Comparison of ENCODE assay signal across 20 mouse cellular contexts in genomic region chr4:151694531-151694930, GRCm38 (mm10).
DNase-seq lines count a peak whose midpoint lies in the region; ATAC-seq lines count a peak whose summit lies in the region.
"Had no signal": no experiment of that assay in that cellular context is flagged by ENCODE, and none has a peak within 500 bp of the region (broad histone marks: within the 10 kb centered on the region; RNA-seq: fewer than 3 reads in every experiment).

No protein-coding gene starts in this region.

- no peaks in the 10 kb centered on the region for H3K9me3 ChIP-seq in forebrain, embryonic 12.5 days
- no peaks in the 10 kb centered on the region for H3K9me3 ChIP-seq in forebrain, embryonic 11.5 days (ENCODE audit: control insufficient read depth, low read length)
- no peaks in the 10 kb centered on the region; the same call in 1 of the 2 replicates for H3K9me3 ChIP-seq in neural tube, embryonic 11.5 days (ENCODE audit: control insufficient read depth, low read length)
- H3K9me3 ChIP-seq in hindbrain, embryonic 16.5 days (ENCODE audit: control insufficient read depth, low read length), result no peaks in the 10 kb centered on the region
- H3K9me3 ChIP-seq: heart, embryonic 10.5 days; limb, embryonic 13.5 days; lung, embryonic 15.5 days; midbrain, embryonic 12.5 days had no signal

- no peak overlapping the region for H3K4me2 ChIP-seq in forebrain, embryonic 12.5 days
- H3K4me2 ChIP-seq in forebrain, embryonic 11.5 days (ENCODE audit: low read depth, low read length, severe bottlenecking), result no peak overlapping the region
- H3K4me2 ChIP-seq in neural tube, embryonic 11.5 days (ENCODE audit: low read depth), result no peak overlapping the region
- H3K4me2 ChIP-seq in hindbrain, embryonic 16.5 days (ENCODE audit: low read length), result no peak overlapping the region
- H3K4me2 ChIP-seq: limb, embryonic 13.5 days; lung, embryonic 15.5 days; midbrain, embryonic 12.5 days had no signal

- no peak overlapping the region for H3K4me3 ChIP-seq in forebrain, embryonic 12.5 days (replicated peaks)
- H3K4me3 ChIP-seq in forebrain, embryonic 11.5 days (ENCODE audit: low read depth, low read length), result no peak overlapping the region
- H3K4me3 ChIP-seq in neural tube, embryonic 11.5 days (ENCODE audit: low read depth, low read length), result no peak overlapping the region
- no peak overlapping the region for H3K4me3 ChIP-seq in hindbrain, embryonic 16.5 days (ENCODE audit: low read length)
- H3K4me3 ChIP-seq: heart, embryonic 10.5 days; limb, embryonic 13.5 days; lung, embryonic 15.5 days; midbrain, embryonic 12.5 days had no signal

- H3K9ac ChIP-seq in forebrain, embryonic 12.5 days, result no peak overlapping the region
- H3K9ac ChIP-seq in forebrain, embryonic 11.5 days (ENCODE audit: low read length), result no peak overlapping the region
- no peak overlapping the region for H3K9ac ChIP-seq in neural tube, embryonic 11.5 days (ENCODE audit: low read length)
- H3K9ac ChIP-seq in hindbrain, embryonic 16.5 days (ENCODE audit: low read depth, low read length), result no peak overlapping the region
- H3K9ac ChIP-seq: limb, embryonic 13.5 days; liver, embryonic 14.5 days; lung, embryonic 15.5 days; midbrain, embryonic 12.5 days had no signal

- H3K27ac ChIP-seq in forebrain, embryonic 12.5 days, result 0 out of 2 replicates have a peak overlapping the region, but pooled peaks have one; percentile 9
- no peak overlapping the region for H3K27ac ChIP-seq in forebrain, embryonic 11.5 days (ENCODE audit: low read depth, low read length)
- H3K27ac ChIP-seq in neural tube, embryonic 11.5 days (ENCODE audit: low read depth, low read length), result peak overlapping the region; percentile 27; the same call in 1 of the 2 replicates
- 0 out of 2 replicates have a peak overlapping the region, but pooled peaks have one; percentile 42 for H3K27ac ChIP-seq in hindbrain, embryonic 16.5 days (ENCODE audit: low read depth, low read length)
- H3K27ac ChIP-seq: heart, embryonic 10.5 days; kidney, postnatal 0 days; limb, embryonic 13.5 days; liver, embryonic 14.5 days; lung, embryonic 15.5 days; macrophage; midbrain, embryonic 12.5 days had no signal

- H3K4me1 ChIP-seq in forebrain, embryonic 12.5 days, result peaks cover 26% of the 10 kb centered on the region
- H3K4me1 ChIP-seq in forebrain, embryonic 11.5 days (replicated peaks; ENCODE audit: control insufficient read depth, insufficient read depth, low read length), result peaks cover 9% of the 10 kb centered on the region; the same call in 1 of the 2 replicates
- H3K4me1 ChIP-seq in neural tube, embryonic 11.5 days (ENCODE audit: control insufficient read depth, insufficient read depth, low read length), result peaks cover 10% of the 10 kb centered on the region
- H3K4me1 ChIP-seq in hindbrain, embryonic 16.5 days (ENCODE audit: control insufficient read depth, insufficient read depth, low read depth, low read length), result peaks cover 14% of the 10 kb centered on the region
- H3K4me1 ChIP-seq: heart, embryonic 10.5 days; lung, embryonic 15.5 days had no signal

- 24% methylated on average over 7 of the region's 7 CpGs for WGBS in forebrain, embryonic 12.5 days
- WGBS in forebrain, embryonic 11.5 days, result 46% methylated on average over 7 of the region's 7 CpGs
- 73% methylated on average over 7 of the region's 7 CpGs for WGBS in neural tube, embryonic 11.5 days
- 25% methylated on average over 7 of the region's 7 CpGs for WGBS in hindbrain, embryonic 16.5 days

- no peak for DNase-seq in forebrain, embryonic 11.5 days (ENCODE audit: low spot score)
- DNase-seq in neural tube, embryonic 11.5 days (ENCODE audit: low spot score), result no peak
- DNase-seq in neural tube, embryonic 10.5 days (ENCODE audit: extremely low spot score, low spot score), result no peak
- DNase-seq in heart, adult 11 months, result no peak
- DNase-seq in testis, postnatal 14 days (ENCODE audit: low spot score), result no peak
- DNase-seq in cerebellum, adult 9-11 months, result no peak
- DNase-seq: adrenal gland, postnatal 36 days; embryo, embryonic 11 days; heart, postnatal 10 days; kidney, adult 18-20 months; right cerebral cortex, postnatal 25 days had no signal

- 0 out of 2 replicates have a peak, but pooled peaks cover 3% of the 10 kb centered on the region for H3K27me3 ChIP-seq in forebrain, embryonic 12.5 days
- H3K27me3 ChIP-seq in forebrain, embryonic 11.5 days (ENCODE audit: control insufficient read depth, insufficient read depth, low read length), result no peaks in the 10 kb centered on the region
- H3K27me3 ChIP-seq in neural tube, embryonic 11.5 days (ENCODE audit: control insufficient read depth, insufficient read depth, low read length), result no peaks in the 10 kb centered on the region
- no peaks in the 10 kb centered on the region for H3K27me3 ChIP-seq in hindbrain, embryonic 16.5 days (replicated peaks; ENCODE audit: control insufficient read depth, insufficient read depth, low read length)
- H3K27me3 ChIP-seq: limb, embryonic 13.5 days; lung, embryonic 15.5 days; midbrain, embryonic 12.5 days had no signal

- peak; percentile 24; the same call in 1 of the 2 replicates for ATAC-seq in forebrain, embryonic 12.5 days (ENCODE audit: low FRiP score)
- no peak; the same call in 1 of the 2 replicates for ATAC-seq in forebrain, embryonic 11.5 days (replicated peaks; ENCODE audit: low FRiP score)
- no peak for ATAC-seq in neural tube, embryonic 11.5 days (ENCODE audit: insufficient read depth, low FRiP score, low TSS enrichment)
- ATAC-seq in hindbrain, embryonic 16.5 days, result no peak

- no peaks in the 10 kb centered on the region for H3K36me3 ChIP-seq in forebrain, embryonic 12.5 days (replicated peaks)
- H3K36me3 ChIP-seq in forebrain, embryonic 11.5 days (ENCODE audit: control insufficient read depth, insufficient read depth, low read length), result no peaks in the 10 kb centered on the region
- no peaks in the 10 kb centered on the region for H3K36me3 ChIP-seq in neural tube, embryonic 11.5 days (ENCODE audit: control insufficient read depth, insufficient read depth, low read length)
- no peaks in the 10 kb centered on the region for H3K36me3 ChIP-seq in hindbrain, embryonic 16.5 days (ENCODE audit: control insufficient read depth, insufficient read depth, low read length)
- H3K36me3 ChIP-seq: heart, embryonic 10.5 days; limb, embryonic 13.5 days; lung, embryonic 15.5 days; midbrain, embryonic 12.5 days had no signal
